Mouse (Mus musculus) heart, postnatal 10 days (tissue): ENCODE results near the gene Ntm. TPM values are rescaled to one million over a fixed set of nuclear protein-coding genes. Genes with fewer than 3 reads are reported as not detected.

Experiments used
- DNase-seq, 2 experiments: peaks; one replicate each; pipeline ENCODE4 v3.0.0; 2021
- intact Hi-C: fragments of 180-260 bp; cut with DNase I; formaldehyde crosslinking; loops from one replicate; pipeline ENCODE4 v1.15.1; 2025
- total RNA-seq, 2 experiments: library from RNA; stranded (reverse); gene quantifications; 2 replicates each; pipeline ENCODE4 v1.2.3; 2021

The Ntm gene
- total RNA-seq, 2 experiments from 2014 or later, result 6.9 to 7.4 TPM

GRCm38 (mm10) chr9:29415578-29415977, 547.4 kb downstream of the Ntm start:
- intact Hi-C loops, result no loop called here
- peak; percentile 14 to 15 for DNase-seq

GRCm38 (mm10) chr9:29413126-29413525, 549.8 kb downstream of the Ntm start:
- intact Hi-C loops, result loop anchor here (5.0 kb wide), 1 partner anchor 229 kb away; no protein-coding TSS in a partner anchor

GRCm38 (mm10) chr9:29412181-29412771, 550.7 kb downstream of the Ntm start:
- intact Hi-C loops, result loop anchor here (5.0 kb wide), 1 partner anchor 230 kb away; no protein-coding TSS in a partner anchor
- peak; percentile 53 to 56 for DNase-seq

More at GRCm38 (mm10) chr9:29413126-29413525, 549.8 kb downstream of the Ntm start:
- DNase-seq, result no peak

- intact Hi-C loops, result loop anchor here (5.0 kb wide), 1 partner anchor 231 kb away; no protein-coding TSS in a partner anchor
- peak; percentile 42 to 51 for DNase-seq
Measured at GRCm38 (mm10) chr9:29411408-29412180, 551.3 kb downstream of the Ntm start.

- intact Hi-C loops, result loop anchor here (1.0 to 5.0 kb wide), 2 partner anchors 47 to 231 kb away; no protein-coding TSS in a partner anchor
Measured at GRCm38 (mm10) chr9:29410728-29411407, 552.1 kb downstream of the Ntm start.

GRCm38 (mm10) chr9:29410284-29410683, 552.7 kb downstream of the Ntm start:
- DNase-seq, result no peak
- intact Hi-C loops, result loop anchor here (1.0 to 5.0 kb wide), 2 partner anchors 48 to 232 kb away; no protein-coding TSS in a partner anchor

More at GRCm38 (mm10) chr9:29410728-29411407, 552.1 kb downstream of the Ntm start:
- DNase-seq, result no peak

- DNase-seq, result peak; percentile 49 to 72
- intact Hi-C loops, result loop anchor here (1.0 to 2.0 kb wide), 3 partner anchors 173 to 1149 kb away; no protein-coding TSS in a partner anchor
Measured at GRCm38 (mm10) chr9:29409216-29409907, 553.6 kb downstream of the Ntm start.

- DNase-seq, result peak in 1 of 2 experiments; percentile 24
- intact Hi-C loops, result loop anchor here (2.0 kb wide), 1 partner anchor 1147 kb away; no protein-coding TSS in a partner anchor
Measured at GRCm38 (mm10) chr9:29407954-29408353, 555.0 kb downstream of the Ntm start.

GRCm38 (mm10) chr9:29406973-29407372, 556.0 kb downstream of the Ntm start:
- DNase-seq, result no peak
- intact Hi-C loops, result no loop called here

- DNase-seq, result no peak
- intact Hi-C loops, result no loop called here
Measured at GRCm38 (mm10) chr9:29406046-29406445, 556.9 kb downstream of the Ntm start.

- intact Hi-C loops, result no loop called here
- no peak for DNase-seq
Measured at GRCm38 (mm10) chr9:29400151-29400550, 562.8 kb downstream of the Ntm start.

- intact Hi-C loops, result no loop called here
- DNase-seq, result no peak
Measured at GRCm38 (mm10) chr9:29396101-29396500, 566.8 kb downstream of the Ntm start.

GRCm38 (mm10) chr9:29393136-29393535, 569.8 kb downstream of the Ntm start:
- intact Hi-C loops, result no loop called here
- no peak for DNase-seq

GRCm38 (mm10) chr9:29390796-29391517, 572.0 kb downstream of the Ntm start:
- intact Hi-C loops, result no loop called here
- DNase-seq, result peak; percentile 35 to 50

- intact Hi-C loops, result no loop called here
- DNase-seq, result no peak
Measured at GRCm38 (mm10) chr9:29389224-29389623, 573.7 kb downstream of the Ntm start.

GRCm38 (mm10) chr9:29387136-29387535, 575.8 kb downstream of the Ntm start:
- intact Hi-C loops, result no loop called here
- DNase-seq, result no peak

GRCm38 (mm10) chr9:29377172-29378002, 585.6 kb downstream of the Ntm start:
- intact Hi-C loops, result no loop called here

GRCm38 (mm10) chr9:29371341-29371740, 591.6 kb downstream of the Ntm start:
- intact Hi-C loops, result no loop called here
- DNase-seq, result no peak

More at GRCm38 (mm10) chr9:29377172-29378002, 585.6 kb downstream of the Ntm start:
- no peak for DNase-seq

- intact Hi-C loops, result loop anchor here (5.0 kb wide), 1 partner anchor 807 kb away; no protein-coding TSS in a partner anchor
- DNase-seq, result no peak
Measured at GRCm38 (mm10) chr9:29369621-29370020, 593.3 kb downstream of the Ntm start.
